Mouse (Mus musculus): ENCODE results near the gene Thsd4. TPM values are rescaled to one million over a fixed set of nuclear protein-coding genes. Genes with fewer than 3 reads are reported as not detected.
"Not testable (repeated sequence)": the region's sequence is repeated elsewhere in the genome, so short reads cannot be mapped to it uniquely, and the experiment has no call there.

Thsd4 gene
- polyA plus RNA-seq, 1 experiment from 2014 or later = 3.0 TPM

DNA sequence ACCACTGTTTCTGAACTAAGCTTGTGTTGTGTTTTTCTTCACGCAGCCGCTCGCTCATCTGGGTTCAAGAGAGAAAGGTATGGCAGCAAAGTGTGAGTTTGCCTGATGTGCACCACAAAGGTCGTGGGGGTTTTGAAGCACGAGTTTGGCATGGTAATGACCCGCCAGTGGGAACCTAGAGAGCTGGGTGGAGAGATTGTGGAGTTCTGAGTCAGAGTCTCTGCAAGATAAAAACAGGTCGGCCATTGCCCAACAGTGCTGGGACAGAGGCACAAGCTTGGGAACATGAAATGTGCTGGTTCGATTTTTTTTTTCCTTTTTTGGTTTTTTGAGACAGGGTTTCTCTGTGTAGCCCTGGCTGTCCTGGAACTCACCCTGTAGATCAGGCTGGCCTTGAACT is 249.5 kb downstream of the Thsd4 start:
- not testable (repeated sequence) for H3K27ac ChIP-seq (replicated peaks; ENCODE audit: low read depth, low read length); H3K4me3 ChIP-seq (ENCODE audit: low read depth, low read length); H3K27me3 ChIP-seq (ENCODE audit: control insufficient read depth, insufficient read depth, low read length); H3K9me3 ChIP-seq (replicated peaks; ENCODE audit: control insufficient read depth, low read length); ATAC-seq (replicated peaks; ENCODE audit: insufficient number of reproducible peaks, low FRiP score, low TSS enrichment, low read depth); H3K4me2 ChIP-seq (ENCODE audit: low read depth, low read length); H3K4me1 ChIP-seq (ENCODE audit: control insufficient read depth, insufficient read depth, low read length); DNase-seq (ENCODE audit: low spot score); H3K36me3 ChIP-seq (replicated peaks; ENCODE audit: control insufficient read depth, insufficient read depth, low read depth, low read length); H3K9ac ChIP-seq (replicated peaks; ENCODE audit: low read length)
- WGBS = 88% methylated on average over 8 of the region's 8 CpGs

DNA sequence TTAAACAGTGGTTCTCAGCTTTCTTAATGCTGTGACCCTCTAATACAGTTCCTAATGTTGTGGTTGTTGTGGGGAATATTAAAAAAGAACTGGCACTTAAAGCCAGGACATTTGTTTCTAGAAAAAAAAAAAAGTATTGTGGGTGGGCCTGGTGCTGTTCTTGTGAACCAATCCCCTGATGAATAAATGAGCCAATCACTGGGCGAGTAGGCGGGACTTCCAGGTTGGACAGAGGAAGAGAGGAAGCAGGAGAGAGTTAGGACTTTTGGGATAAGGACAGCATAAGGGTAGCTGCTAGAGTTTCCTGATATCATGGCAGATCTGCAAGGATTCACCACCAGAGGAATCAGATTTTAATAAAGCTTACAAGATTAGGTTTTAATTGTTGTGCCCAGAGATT is 249.9 kb downstream of the Thsd4 start:
- Histone ChIP-seq H3K4me2 (ENCODE audit: low read depth, low read length) (no peak overlapping the region), H3K27me3 (ENCODE audit: control insufficient read depth, insufficient read depth, low read length) (no peaks in the 10 kb centered on the region), H3K9ac (replicated peaks; ENCODE audit: low read length) (no peak overlapping the region), H3K36me3 (replicated peaks; ENCODE audit: control insufficient read depth, insufficient read depth, low read depth, low read length) (no peaks in the 10 kb centered on the region), H3K4me3 (ENCODE audit: low read depth, low read length) (no peak overlapping the region), H3K27ac (replicated peaks; ENCODE audit: low read depth, low read length) (no peak overlapping the region), H3K4me1 (ENCODE audit: control insufficient read depth, insufficient read depth, low read length) (no peaks in the 10 kb centered on the region), H3K9me3 (replicated peaks; ENCODE audit: control insufficient read depth, low read length) (no peaks in the 10 kb centered on the region)
- WGBS = 78% methylated on average over 2 of the region's 2 CpGs
- ATAC-seq (replicated peaks; ENCODE audit: insufficient number of reproducible peaks, low FRiP score, low TSS enrichment, low read depth) (no peak), DNase-seq (ENCODE audit: low spot score) (no peak)

DNA sequence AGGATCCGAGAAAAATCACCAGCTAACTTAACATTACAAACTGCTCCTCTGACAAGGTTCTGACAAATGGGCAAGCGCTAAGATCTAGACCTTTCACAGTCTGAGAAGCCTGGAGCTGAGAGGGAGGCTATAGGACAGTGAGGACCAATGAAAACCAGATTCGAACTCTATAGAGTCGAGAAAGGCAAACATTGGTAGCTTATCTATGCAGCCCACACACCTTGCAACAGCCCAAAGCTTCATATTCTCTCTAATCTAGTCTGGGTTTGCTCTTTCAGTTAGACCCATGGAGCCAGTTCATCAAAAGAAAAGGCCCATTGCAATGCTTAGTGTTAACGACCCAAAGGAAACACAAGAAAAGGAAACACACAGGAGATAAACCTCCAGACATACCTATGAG is 252.0 kb downstream of the Thsd4 start:
- H3K4me3 ChIP-seq (ENCODE audit: low read depth, low read length) = no peak overlapping the region
- ATAC-seq (replicated peaks; ENCODE audit: insufficient number of reproducible peaks, low FRiP score, low TSS enrichment, low read depth) = no peak
- WGBS = 83% methylated on average over 5 of the region's 5 CpGs
- no peak overlapping the region for H3K4me2 ChIP-seq (ENCODE audit: low read depth, low read length)
- no peaks in the 10 kb centered on the region for H3K9me3 ChIP-seq (replicated peaks; ENCODE audit: control insufficient read depth, low read length)
- no peak overlapping the region for H3K27ac ChIP-seq (replicated peaks; ENCODE audit: low read depth, low read length)
- DNase-seq (ENCODE audit: low spot score) = no peak
- no peaks in the 10 kb centered on the region for H3K4me1 ChIP-seq (ENCODE audit: control insufficient read depth, insufficient read depth, low read length)
- no peak overlapping the region for H3K9ac ChIP-seq (replicated peaks; ENCODE audit: low read length)
- no peaks in the 10 kb centered on the region for H3K27me3 ChIP-seq (ENCODE audit: control insufficient read depth, insufficient read depth, low read length)
- H3K36me3 ChIP-seq (replicated peaks; ENCODE audit: control insufficient read depth, insufficient read depth, low read depth, low read length) = no peaks in the 10 kb centered on the region

DNA sequence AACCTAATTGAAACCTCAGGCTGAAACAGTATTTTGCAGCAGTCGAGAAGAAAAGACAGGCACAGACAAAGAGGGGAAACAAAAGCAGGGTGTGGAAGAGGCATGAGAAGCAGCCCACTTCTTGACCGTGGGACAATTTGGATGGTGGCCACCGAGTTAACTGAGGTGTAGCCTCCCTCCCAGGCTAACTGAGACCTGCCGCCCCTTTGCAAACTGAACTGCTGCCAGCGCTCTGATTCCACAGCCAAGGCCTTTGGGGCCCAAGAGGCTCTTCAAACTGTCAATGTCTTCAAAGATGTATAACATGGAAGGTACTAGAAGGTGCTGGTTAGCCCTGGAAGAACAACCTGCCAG is 254.6 kb downstream of the Thsd4 start:
- Histone ChIP-seq H3K36me3 (replicated peaks; ENCODE audit: control insufficient read depth, insufficient read depth, low read depth, low read length) (no peaks in the 10 kb centered on the region), H3K4me3 (ENCODE audit: low read depth, low read length) (no peak overlapping the region), H3K9me3 (replicated peaks; ENCODE audit: control insufficient read depth, low read length) (no peaks in the 10 kb centered on the region), H3K4me2 (ENCODE audit: low read depth, low read length) (no peak overlapping the region), H3K9ac (replicated peaks; ENCODE audit: low read length) (no peak overlapping the region), H3K27ac (replicated peaks; ENCODE audit: low read depth, low read length) (no peak overlapping the region), H3K27me3 (ENCODE audit: control insufficient read depth, insufficient read depth, low read length) (no peaks in the 10 kb centered on the region), H3K4me1 (ENCODE audit: control insufficient read depth, insufficient read depth, low read length) (no peaks in the 10 kb centered on the region)
- WGBS = 66% methylated on average over 5 of the region's 5 CpGs
- no peak for DNase-seq (ENCODE audit: low spot score)
- no peak for ATAC-seq (replicated peaks; ENCODE audit: insufficient number of reproducible peaks, low FRiP score, low TSS enrichment, low read depth)

DNA sequence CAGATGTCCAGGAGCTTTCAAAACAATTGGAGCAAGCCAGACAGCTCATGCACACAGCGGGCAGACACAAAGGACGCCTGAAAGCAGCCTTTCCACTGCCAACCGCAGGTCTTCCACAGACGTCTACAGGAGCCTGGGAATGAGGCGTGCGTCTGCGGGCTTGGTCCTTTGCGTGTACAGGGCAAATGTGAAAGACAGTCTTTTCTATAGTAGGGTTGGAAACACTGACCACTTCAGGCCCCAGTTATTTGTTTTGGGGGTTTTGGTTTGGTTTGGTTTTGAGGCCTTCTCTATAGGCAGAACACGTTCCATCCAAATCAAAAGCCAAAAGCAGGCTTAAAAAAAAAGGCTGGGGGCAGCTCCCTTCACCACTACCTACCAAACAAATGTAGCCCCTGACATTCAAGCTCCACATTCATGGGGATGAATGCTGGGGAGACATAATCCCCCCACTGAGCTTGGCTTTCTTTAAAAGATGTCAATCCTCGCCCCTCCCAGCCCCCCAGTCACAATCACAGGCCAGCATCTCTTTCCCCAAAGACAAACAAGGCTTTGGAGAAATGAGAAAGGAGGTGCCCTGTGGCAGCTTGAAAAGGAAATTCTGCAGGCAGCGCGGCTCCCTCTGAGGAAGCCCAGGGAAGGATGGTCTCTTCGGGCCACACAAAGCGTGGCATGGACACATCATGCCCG is 255.1 kb downstream of the Thsd4 start:
- DNase-seq (ENCODE audit: low spot score) (peak; percentile 24), ATAC-seq (replicated peaks; ENCODE audit: insufficient number of reproducible peaks, low FRiP score, low TSS enrichment, low read depth) (no peak)
- Histone ChIP-seq H3K27ac (replicated peaks; ENCODE audit: low read depth, low read length) (no peak overlapping the region), H3K4me2 (ENCODE audit: low read depth, low read length) (no peak overlapping the region), H3K9ac (replicated peaks; ENCODE audit: low read length) (no peak overlapping the region), H3K4me1 (ENCODE audit: control insufficient read depth, insufficient read depth, low read length) (no peaks in the 10 kb centered on the region), H3K9me3 (replicated peaks; ENCODE audit: control insufficient read depth, low read length) (no peaks in the 10 kb centered on the region), H3K36me3 (replicated peaks; ENCODE audit: control insufficient read depth, insufficient read depth, low read depth, low read length) (no peaks in the 10 kb centered on the region), H3K27me3 (ENCODE audit: control insufficient read depth, insufficient read depth, low read length) (no peaks in the 10 kb centered on the region), H3K4me3 (ENCODE audit: low read depth, low read length) (no peak overlapping the region)
- 70% methylated on average over 15 of the region's 15 CpGs for WGBS

DNA sequence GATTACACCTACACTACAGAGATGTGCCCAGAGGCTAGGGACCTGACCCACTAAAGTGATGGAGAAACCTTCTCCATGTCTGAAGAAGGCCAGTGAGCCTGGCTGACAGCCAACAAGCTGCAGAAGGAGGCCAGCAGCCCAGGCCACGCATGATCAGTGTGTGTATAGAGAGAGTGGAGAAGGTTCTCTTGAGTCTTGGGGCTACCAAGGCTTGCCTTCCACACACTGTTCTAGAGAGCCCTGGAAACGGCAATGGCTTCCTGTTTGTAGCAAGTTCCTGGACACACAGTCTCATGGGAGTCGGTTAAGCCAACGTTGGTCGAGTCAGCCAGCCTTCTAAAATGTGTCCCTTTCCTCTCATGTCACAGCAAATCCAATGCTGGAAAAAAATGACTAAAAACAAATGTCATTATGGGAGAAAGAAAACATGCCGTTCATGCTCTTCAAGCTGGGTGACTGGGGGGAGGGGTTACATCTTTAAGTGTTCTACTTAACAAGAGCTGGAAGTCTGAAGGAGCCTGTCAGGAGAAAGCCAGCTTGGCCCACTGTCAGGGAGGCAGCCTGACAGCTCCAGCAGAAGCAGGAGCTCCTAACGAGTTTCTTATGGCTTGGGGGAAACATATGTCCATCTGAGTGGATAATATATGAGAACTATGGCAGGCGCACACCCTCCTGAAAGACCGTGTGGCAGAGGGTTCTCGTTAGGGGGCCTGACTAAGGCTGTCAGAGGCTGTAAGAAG is 257.1 kb downstream of the Thsd4 start:
- H3K27me3 ChIP-seq (ENCODE audit: control insufficient read depth, insufficient read depth, low read length) = no peaks in the 10 kb centered on the region
- H3K9ac ChIP-seq (replicated peaks; ENCODE audit: low read length) = no peak overlapping the region
- H3K4me2 ChIP-seq (ENCODE audit: low read depth, low read length) = no peak overlapping the region
- no peaks in the 10 kb centered on the region for H3K36me3 ChIP-seq (replicated peaks; ENCODE audit: control insufficient read depth, insufficient read depth, low read depth, low read length)
- DNase-seq (ENCODE audit: low spot score) (peak; percentile 16), ATAC-seq (replicated peaks; ENCODE audit: insufficient number of reproducible peaks, low FRiP score, low TSS enrichment, low read depth) (no peak)
- H3K4me1 ChIP-seq (ENCODE audit: control insufficient read depth, insufficient read depth, low read length) = no peaks in the 10 kb centered on the region
- no peaks in the 10 kb centered on the region for H3K9me3 ChIP-seq (replicated peaks; ENCODE audit: control insufficient read depth, low read length)
- WGBS = 49% methylated on average over 10 of the region's 10 CpGs
- H3K4me3 ChIP-seq (ENCODE audit: low read depth, low read length) = no peak overlapping the region
- no peak overlapping the region for H3K27ac ChIP-seq (replicated peaks; ENCODE audit: low read depth, low read length)

DNA sequence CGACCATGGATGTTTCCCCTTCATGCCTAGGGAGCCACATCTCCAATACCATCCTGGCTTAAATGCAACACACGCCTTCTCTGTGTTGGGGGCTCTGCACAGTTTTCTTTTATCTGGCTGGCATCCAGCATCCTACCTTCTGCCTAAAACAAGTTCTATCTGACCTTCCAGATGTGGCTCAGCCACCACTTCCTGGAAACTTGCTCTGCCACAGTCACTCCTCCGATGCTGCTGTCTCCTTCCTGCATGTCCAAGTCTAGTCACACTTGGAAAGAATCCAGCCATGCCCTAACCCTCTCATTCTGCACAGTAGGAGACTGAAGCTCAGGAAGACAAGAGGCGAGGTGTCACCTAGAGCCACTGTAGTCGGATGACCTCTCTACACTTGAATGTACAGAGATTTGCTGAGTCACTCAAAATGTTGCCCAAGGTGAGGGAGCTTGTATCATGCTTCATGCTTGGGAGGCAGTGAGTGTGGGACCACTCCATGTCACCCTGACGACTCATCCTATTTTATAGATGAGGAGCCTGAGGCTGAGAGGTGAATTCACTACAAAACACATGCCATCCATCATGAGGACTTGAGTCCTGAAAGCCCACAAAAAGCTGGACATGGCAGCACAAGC is 259.2 kb downstream of the Thsd4 start:
- no peak overlapping the region for H3K27ac ChIP-seq (replicated peaks; ENCODE audit: low read depth, low read length)

DNA sequence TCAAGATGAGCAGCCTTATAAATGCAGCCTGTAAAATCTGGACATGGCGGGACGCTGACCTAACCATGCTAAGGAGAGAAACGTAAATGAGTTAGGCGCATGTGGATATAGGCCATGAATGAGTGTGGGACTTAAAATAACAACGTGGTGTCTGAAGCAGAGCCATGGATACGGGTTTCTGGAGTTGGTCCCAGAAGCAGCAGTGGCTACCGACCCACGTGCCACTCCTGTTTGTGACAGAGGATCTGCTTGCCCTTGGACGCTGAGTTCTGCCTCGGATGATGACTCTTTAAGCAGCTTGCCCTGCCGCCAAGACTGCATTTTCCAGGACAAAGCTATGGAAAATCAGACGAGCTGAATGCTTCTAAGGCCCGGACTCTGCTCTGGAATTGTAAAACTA is 262.2 kb downstream of the Thsd4 start:
- H3K9me3 ChIP-seq (replicated peaks; ENCODE audit: control insufficient read depth, low read length) = no peaks in the 10 kb centered on the region
- H3K4me1 ChIP-seq (ENCODE audit: control insufficient read depth, insufficient read depth, low read length) = no peaks in the 10 kb centered on the region
- no peaks in the 10 kb centered on the region for H3K27me3 ChIP-seq (ENCODE audit: control insufficient read depth, insufficient read depth, low read length)
- no peak for DNase-seq (ENCODE audit: low spot score)
- H3K4me3 ChIP-seq (ENCODE audit: low read depth, low read length) = no peak overlapping the region
- no peaks in the 10 kb centered on the region for H3K36me3 ChIP-seq (replicated peaks; ENCODE audit: control insufficient read depth, insufficient read depth, low read depth, low read length)
- no peak overlapping the region for H3K4me2 ChIP-seq (ENCODE audit: low read depth, low read length)
- H3K9ac ChIP-seq (replicated peaks; ENCODE audit: low read length) = no peak overlapping the region
- no peak for ATAC-seq (replicated peaks; ENCODE audit: insufficient number of reproducible peaks, low FRiP score, low TSS enrichment, low read depth)
- 90% methylated on average over 13 of the region's 13 CpGs for WGBS
- H3K27ac ChIP-seq (replicated peaks; ENCODE audit: low read depth, low read length) = no peak overlapping the region

More for the DNA sequence above, 259.2 kb downstream of the Thsd4 start:
- H3K9me3 ChIP-seq (replicated peaks; ENCODE audit: control insufficient read depth, low read length) = no peaks in the 10 kb centered on the region
- no peaks in the 10 kb centered on the region for H3K4me1 ChIP-seq (ENCODE audit: control insufficient read depth, insufficient read depth, low read length)
- no peak overlapping the region for H3K9ac ChIP-seq (replicated peaks; ENCODE audit: low read length)
- no peak for DNase-seq (ENCODE audit: low spot score)
- no peak overlapping the region for H3K4me2 ChIP-seq (ENCODE audit: low read depth, low read length)
- H3K4me3 ChIP-seq (ENCODE audit: low read depth, low read length) = no peak overlapping the region
- ATAC-seq (replicated peaks; ENCODE audit: insufficient number of reproducible peaks, low FRiP score, low TSS enrichment, low read depth) = no peak
- no peaks in the 10 kb centered on the region for H3K36me3 ChIP-seq (replicated peaks; ENCODE audit: control insufficient read depth, insufficient read depth, low read depth, low read length)
- WGBS = 85% methylated on average over 6 of the region's 6 CpGs
- H3K27me3 ChIP-seq (ENCODE audit: control insufficient read depth, insufficient read depth, low read length) = no peaks in the 10 kb centered on the region
